Mouse (Mus musculus) liver, adult 2 months (tissue): Measurements from ENCODE around the gene Kmt2a. TPM values are rescaled to one million over a fixed set of nuclear protein-coding genes. Genes with fewer than 3 reads are reported as not detected.

Source experiments
- DNase-seq: peaks from one replicate; pipeline ENCODE4 v3.0.0-alpha.2; 2011; ENCODE audit warnings: low read depth, low spot score; ENCODE audit errors: extremely low read depth
- H3K27ac ChIP-seq: fragments of 200-500 bp; replicated peaks from 2 replicates; pipeline ENCODE4 v1.5.1; 2012; ENCODE audit warnings: low read depth, mild to moderate bottlenecking, control low read depth, inconsistent platforms, low read length; ENCODE audit not compliant: insufficient read depth
- H3K27me3 ChIP-seq: fragments of 200-500 bp; 2 replicates; pipeline ENCODE4 v1.6.1; 2012; ENCODE audit warnings: mild to moderate bottlenecking, moderate library complexity, low read length, inconsistent platforms; ENCODE audit not compliant: control insufficient read depth, insufficient read depth
- H3K36me3 ChIP-seq: fragments of 200-500 bp; 2 replicates; pipeline ENCODE4 v1.6.1; 2012; ENCODE audit warnings: low read length, inconsistent platforms; ENCODE audit not compliant: control insufficient read depth, insufficient read depth
- H3K4me1 ChIP-seq: fragments of 200-500 bp; 2 replicates; pipeline ENCODE4 v1.6.1; 2011; ENCODE audit warnings: low read length; ENCODE audit not compliant: control insufficient read depth, insufficient read depth
- H3K4me3 ChIP-seq: fragments of 200-500 bp; 2 replicates; pipeline ENCODE4 v1.5.1; 2011; ENCODE audit warnings: low read depth, mild to moderate bottlenecking, control low read depth, low read length, moderate library complexity; ENCODE audit not compliant: insufficient read depth
- H3K79me2 ChIP-seq: fragments of 200-500 bp; 2 replicates; pipeline ENCODE4 v1.6.1; 2012; ENCODE audit warnings: inconsistent platforms, mild to moderate bottlenecking, low read length, moderate library complexity; ENCODE audit not compliant: control insufficient read depth, insufficient read depth
- H3K9ac ChIP-seq: fragments of 200-500 bp; 2 replicates; pipeline ENCODE4 v1.6.1; 2012; ENCODE audit warnings: low read depth, mild to moderate bottlenecking, control low read depth, inconsistent platforms, low read length
- CTCF ChIP-seq: fragments of 200-500 bp; IDR thresholded peaks from 2 replicates; pipeline ENCODE4 v1.5.1; 2011; ENCODE audit warnings: low read depth, low read length, control low read depth
- POLR2A ChIP-seq: fragments of 200-500 bp; IDR thresholded peaks from 2 replicates; pipeline ENCODE4 v1.6.1; 2011; ENCODE audit warnings: low read length, control low read depth; ENCODE audit not compliant: insufficient read depth; ENCODE audit errors: extremely low read depth
- WGBS: fragments of 180-500 bp; shearing (Covaris S2); methylation state at CpG from one replicate; pipeline ENCODE4 v1.1.7; 2018; 5-methylcytosine and 5-hydroxymethylcytosine counted together
- polyA plus RNA-seq: library from polyadenylated mRNA; depleted of rRNA; stranded (reverse); fragments of >200 nt; gene quantifications from 2 replicates; pipeline ENCODE4 v1.2.3, GENCODE M21; 2012; rRNA removed
- total RNA-seq: library from RNA; depleted of rRNA; stranded (reverse); fragments of >200 nt; gene quantifications from 2 replicates; pipeline ENCODE4 v1.2.3, GENCODE M21; 2014; rRNA removed

The Kmt2a gene
- total RNA-seq (1.9 and 2.8 TPM in 2 replicates), polyA plus RNA-seq (3.9 and 5.3 TPM in 2 replicates)

DNA sequence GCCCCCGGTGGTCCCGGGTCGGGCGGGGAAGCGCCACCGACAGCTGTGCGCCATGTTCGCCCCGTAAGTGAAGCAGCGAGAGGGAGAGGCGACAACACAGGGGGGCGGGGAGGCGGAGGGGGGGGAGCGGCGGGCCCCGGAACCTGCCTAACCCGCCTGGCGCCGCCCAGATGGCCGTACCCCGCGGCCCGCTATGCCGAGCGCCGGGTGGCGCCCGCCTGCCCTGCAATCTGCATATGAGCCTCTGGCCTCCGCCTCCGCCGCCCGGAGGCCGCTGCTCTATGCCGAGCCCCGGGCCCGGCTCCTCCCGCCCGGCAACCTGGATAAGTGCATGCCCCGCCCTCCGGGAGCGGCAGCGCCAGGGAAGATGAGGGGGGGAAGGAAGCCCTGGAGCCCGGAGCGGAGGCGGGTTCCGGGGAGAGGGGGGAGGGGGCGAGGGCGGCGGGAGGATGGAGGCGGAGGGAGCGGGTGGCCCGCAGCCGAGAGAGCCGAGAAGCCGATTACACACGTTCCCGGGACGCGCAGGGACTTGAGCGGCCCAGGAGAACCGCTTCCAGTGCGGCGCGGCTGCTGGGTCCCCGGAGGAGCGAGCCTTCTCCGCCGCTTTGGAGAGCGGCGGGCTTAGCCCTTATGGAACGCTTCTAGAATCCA, at the start of gene Kmt2a:
Gene Kmt2a (minus strand): TSS at position 76 of the 651 bp plus-strand sequence.
- Histone ChIP-seq H3K27me3 (no peaks in the 10 kb centered on the region), H3K9ac (peak within 1 kb of the TSS; percentile 99), H3K36me3 (no peaks in the 10 kb centered on the region), H3K4me3 (peak within 1 kb of the TSS; percentile 100), H3K79me2 (peaks cover 35% of the 10 kb centered on the region), H3K27ac (peak within 1 kb of the TSS; percentile 88), H3K4me1 (peaks cover 20% of the 10 kb centered on the region)
- under 1% methylated on average over 49 of the region's 71 CpGs for WGBS
- DNase-seq = peak; percentile 82
- TF ChIP-seq POLR2A = 0 out of 2 replicates have a peak, but pooled peaks have one; percentile 40
- TF ChIP-seq CTCF = no peak

DNA sequence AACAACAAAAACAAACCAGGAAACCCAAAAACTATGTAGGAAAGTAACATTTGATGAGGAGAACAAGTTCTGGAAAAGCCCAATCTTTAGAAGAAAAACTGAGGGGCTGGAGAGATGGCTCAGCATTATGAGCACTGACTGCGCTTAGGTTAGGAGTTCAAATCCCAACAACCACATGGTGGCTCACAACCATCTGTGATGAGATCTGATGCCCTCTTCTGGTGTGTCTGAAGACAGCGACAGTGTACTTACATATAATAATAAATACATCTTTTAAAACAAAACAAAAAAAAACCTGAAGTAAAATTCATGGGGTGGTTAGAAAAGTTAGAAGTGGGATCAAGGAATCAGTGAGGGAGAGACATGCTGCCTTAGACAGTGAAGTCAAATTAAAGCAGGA, 40.4 kb upstream of the Kmt2a start:
- Histone ChIP-seq H3K27ac (no peak overlapping the region), H3K79me2 (peaks cover 9% of the 10 kb centered on the region), H3K36me3 (peaks cover 17% of the 10 kb centered on the region), H3K9ac (no peak overlapping the region), H3K27me3 (no peaks in the 10 kb centered on the region), H3K4me1 (peaks cover 7% of the 10 kb centered on the region), H3K4me3 (no peak overlapping the region)
- TF ChIP-seq POLR2A = no peak
- no peak for DNase-seq
- WGBS = 73% methylated on average over 2 of the region's 2 CpGs

DNA sequence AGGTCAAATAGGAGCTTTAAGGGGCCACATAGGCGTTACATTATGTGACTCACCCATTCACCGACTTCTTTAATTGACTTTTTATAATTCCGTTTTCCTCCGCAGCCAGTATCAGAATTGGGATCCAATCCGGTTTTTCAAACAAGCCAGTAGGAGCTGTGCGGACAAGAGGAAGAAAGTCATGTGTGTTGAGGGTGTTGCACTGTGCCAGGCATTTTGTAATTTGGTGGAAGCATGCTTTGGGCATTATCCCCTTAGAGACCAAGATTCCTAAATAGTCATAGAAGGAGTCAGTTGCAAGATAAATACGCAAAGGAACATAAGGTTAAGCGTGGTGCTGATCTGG, 40.0 kb upstream of the Kmt2a start:
- H3K27me3 ChIP-seq = no peaks in the 10 kb centered on the region
- H3K9ac ChIP-seq = peak overlapping the region; percentile 64
- peaks cover 14% of the 10 kb centered on the region; the same call in 1 of the 2 replicates for H3K36me3 ChIP-seq
- H3K4me3 ChIP-seq = peak overlapping the region; percentile 61
- H3K27ac ChIP-seq = peak overlapping the region; percentile 59
- peaks cover 7% of the 10 kb centered on the region for H3K4me1 ChIP-seq
- TF ChIP-seq POLR2A = no peak
- no peak for TF ChIP-seq CTCF
- WGBS = under 1% methylated on average over 8 of the region's 8 CpGs
- H3K79me2 ChIP-seq = peaks cover 9% of the 10 kb centered on the region
- DNase-seq = no peak

DNA sequence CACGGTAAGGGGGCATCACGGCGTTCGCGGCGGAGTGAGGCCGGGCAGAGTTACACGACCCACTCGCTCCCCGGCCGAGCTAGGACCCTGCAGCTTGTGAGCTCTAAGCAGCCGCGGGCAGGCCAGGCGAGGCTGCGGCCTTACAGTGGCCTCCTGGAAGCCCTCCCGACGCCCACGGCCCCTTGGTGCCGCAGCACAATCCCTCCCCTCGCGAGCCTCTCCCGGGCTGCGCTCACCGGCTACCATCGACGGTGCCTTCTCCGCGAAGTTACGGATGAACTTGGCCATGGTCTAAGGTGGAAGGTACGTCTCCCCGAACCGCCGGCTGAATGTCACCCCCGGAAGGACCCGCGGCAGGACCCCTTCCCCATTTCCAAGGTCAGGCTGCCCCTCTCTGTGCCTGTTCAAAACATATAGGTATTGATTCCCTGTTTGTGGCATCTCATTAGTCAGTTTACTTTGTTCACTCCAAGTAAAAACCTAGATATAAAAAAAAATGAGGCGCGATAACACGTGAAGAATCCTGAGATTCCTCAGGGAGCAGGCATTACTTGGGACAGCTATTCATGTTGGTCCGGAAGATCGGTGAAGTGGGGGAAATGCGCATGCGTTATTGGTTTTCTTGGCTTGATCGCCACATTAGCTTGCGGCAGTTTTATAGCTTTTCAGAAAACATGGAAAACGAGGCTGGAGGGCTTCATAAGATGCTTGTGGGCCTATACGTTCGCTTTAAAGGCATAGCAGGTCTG, 39.5 kb upstream of the Kmt2a start, which contains the start of gene Atp5l:
Gene Atp5l (minus strand): TSS at position 369 of the 749 bp plus-strand sequence.
- no peak for TF ChIP-seq CTCF
- TF ChIP-seq POLR2A = peak; percentile 47; the same call in 1 of the 2 replicates
- Histone ChIP-seq H3K9ac (peak within 1 kb of the TSS; percentile 99), H3K4me1 (peaks cover 7% of the 10 kb centered on the region), H3K79me2 (peaks cover 9% of the 10 kb centered on the region), H3K4me3 (peak within 1 kb of the TSS; percentile 99), H3K27me3 (no peaks in the 10 kb centered on the region), H3K27ac (peak within 1 kb of the TSS; percentile 97), H3K36me3 (peaks cover 11% of the 10 kb centered on the region)
- under 1% methylated on average over 48 of the region's 48 CpGs for WGBS
- DNase-seq = peak; percentile 93

DNA sequence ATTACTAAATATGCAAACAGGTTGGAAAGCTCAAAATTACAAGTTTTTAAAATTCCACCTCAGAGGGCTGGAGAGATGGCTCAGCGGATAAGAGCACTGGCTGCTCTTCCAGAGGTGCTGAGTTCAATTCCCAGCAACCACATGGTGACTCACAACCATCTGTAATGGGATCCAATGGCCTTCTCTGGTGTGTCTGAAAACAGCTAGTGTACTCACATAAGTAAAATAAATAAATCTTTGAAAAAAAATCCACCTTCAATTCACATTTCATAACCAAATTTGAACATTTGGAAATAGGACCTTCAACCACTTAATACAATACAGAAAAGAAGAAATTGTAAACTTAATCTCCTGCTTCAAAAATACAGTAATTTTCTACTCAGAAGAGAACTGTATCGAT, 38.5 kb upstream of the Kmt2a start:
- Histone ChIP-seq H3K27me3 (no peaks in the 10 kb centered on the region), H3K4me1 (peaks cover 7% of the 10 kb centered on the region), H3K4me3 (peak overlapping the region; percentile 99), H3K27ac (no peak overlapping the region; the same call in 1 of the 2 replicates), H3K79me2 (peaks cover 13% of the 10 kb centered on the region), H3K36me3 (peaks cover 13% of the 10 kb centered on the region), H3K9ac (peak overlapping the region; percentile 55; the same call in 1 of the 2 replicates)
- TF ChIP-seq CTCF (no peak), POLR2A (no peak)
- DNase-seq = no peak
- WGBS = 17% methylated on average over 2 of the region's 2 CpGs

DNA sequence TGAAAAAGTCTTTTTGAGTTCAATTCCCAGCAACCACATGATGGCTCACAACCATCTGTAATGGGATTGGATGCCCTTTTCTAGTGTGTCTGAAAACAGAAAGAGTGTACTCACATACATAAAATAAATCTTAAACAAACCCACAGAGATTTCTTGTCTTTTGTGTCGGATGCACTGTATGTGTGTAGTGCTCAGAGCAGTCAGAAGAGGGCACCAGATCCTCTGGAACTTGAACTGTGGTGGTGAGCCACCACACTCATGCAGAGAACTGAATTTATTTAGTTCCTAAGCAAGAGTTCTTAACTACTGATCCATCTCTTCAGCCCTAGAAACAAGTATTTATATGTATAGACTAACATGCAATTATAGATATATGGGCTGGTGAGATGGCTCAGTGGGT, 35.1 kb upstream of the Kmt2a start:
- no peaks in the 10 kb centered on the region for H3K27me3 ChIP-seq
- no peak overlapping the region for H3K9ac ChIP-seq
- peak; percentile 31 for DNase-seq
- 22% methylated on average over 1 of the region's 1 CpGs for WGBS
- peaks cover 7% of the 10 kb centered on the region for H3K4me1 ChIP-seq
- H3K36me3 ChIP-seq = peaks cover 20% of the 10 kb centered on the region
- no peak overlapping the region for H3K27ac ChIP-seq
- TF ChIP-seq CTCF = peak; percentile 64
- no peak for TF ChIP-seq POLR2A
- H3K4me3 ChIP-seq = no peak overlapping the region
- peaks cover 13% of the 10 kb centered on the region for H3K79me2 ChIP-seq
